Mouse (Mus musculus): ENCODE results near the gene Ostc.

Ostc gene

DNA sequence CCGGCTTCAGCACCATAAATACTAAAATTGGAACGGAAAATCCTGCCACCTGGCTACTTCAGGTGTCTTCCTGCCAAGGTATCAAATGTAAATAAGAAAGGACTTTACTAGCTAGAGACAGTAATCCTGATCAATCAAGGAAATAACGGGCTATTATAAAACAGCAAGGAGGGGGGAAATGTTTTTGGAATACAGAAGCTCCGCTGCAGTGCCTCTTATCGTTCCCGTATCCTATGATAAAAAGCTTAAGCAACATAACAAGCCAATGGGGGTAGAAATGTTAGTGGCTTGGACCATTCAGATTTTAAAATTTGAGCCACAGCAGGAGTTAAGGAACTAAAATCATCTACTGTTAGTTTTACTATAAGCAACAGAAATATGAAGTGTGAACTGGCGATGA lies 859 bp upstream of the Ostc start:
- DNase-seq (ENCODE audit: low spot score) = no peak

DNA sequence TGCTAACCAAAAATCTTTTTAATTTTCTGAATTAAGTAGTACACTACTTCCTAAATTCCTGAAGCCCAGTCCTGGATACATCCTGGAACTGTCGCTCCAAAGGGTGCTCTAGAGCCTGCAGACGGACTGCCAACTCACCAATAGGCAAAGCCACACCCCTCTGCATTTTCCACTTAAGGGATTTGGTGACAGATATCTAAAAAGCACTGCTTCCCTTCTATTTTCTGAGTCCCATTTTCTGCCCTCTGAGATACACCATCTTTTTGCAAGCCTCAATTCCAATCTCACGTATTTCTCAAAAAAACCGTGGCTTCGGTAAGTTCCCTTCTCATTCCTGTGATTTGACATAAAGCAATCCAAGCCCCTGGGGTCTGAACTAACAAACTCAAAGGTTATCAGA lies 715 bp downstream of the Ostc start:
- DNase-seq (ENCODE audit: low spot score) = no peak

DNA sequence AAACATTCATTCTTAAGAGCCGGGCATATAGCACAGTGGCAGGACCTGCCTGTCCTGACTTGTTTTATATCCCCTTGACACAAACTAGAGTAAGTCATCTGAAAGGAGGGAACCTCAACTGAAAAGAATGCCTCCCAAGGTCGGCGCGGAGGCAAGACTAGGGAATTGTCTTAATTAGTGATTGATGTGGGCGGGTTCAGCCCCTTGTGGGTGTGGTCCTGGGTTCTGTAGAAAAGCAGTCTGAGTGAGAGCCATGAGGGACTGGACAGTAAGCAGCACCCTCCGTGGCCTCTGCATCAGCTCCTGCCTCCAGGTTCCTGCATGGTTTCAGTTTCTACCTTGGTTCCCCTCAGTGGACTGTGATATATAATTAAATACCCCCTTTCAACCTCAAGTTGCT lies 7.0 kb downstream of the Ostc start:
- no peak for DNase-seq (ENCODE audit: low spot score)

DNA sequence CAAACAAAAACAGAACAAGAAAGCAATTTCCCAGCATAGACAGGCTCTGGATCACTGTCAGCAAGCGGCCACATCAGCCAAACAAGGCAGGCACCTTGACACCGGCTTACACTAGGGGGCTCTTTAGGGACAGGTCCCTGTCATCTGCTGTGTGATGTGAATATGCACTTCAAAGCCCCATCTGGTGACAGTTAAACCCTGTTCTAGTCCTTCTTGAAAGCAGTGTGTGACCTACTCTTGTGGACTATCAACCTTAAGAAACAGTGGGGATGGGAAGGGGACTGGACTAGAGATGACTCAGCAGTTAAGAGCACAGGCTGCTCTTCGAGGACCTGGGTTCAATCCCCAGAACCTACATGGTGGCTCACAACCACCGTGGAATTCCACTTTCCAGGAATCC lies 11.6 kb downstream of the Ostc start:
- DNase-seq (ENCODE audit: low spot score) = no peak

DNA sequence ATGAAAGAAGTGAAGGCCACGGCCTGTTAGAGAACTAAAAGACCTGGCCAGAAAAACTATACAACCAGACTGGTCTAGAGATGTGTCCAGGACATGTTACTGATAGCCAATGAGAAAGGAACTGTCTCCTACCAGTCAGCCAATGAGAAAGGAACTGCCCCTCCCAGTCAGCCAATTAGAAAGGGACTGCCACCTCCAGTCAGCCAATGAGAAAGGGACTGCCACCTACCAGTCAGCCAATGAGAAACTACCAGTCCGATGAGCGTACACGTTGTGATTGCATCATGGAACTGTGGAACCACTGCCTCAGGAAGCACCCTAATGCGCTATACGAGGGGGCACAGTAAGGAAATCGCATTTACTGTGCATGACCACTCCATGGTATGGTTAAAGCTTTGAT lies 14.5 kb downstream of the Ostc start:
- no peak for DNase-seq (ENCODE audit: low spot score)

DNA sequence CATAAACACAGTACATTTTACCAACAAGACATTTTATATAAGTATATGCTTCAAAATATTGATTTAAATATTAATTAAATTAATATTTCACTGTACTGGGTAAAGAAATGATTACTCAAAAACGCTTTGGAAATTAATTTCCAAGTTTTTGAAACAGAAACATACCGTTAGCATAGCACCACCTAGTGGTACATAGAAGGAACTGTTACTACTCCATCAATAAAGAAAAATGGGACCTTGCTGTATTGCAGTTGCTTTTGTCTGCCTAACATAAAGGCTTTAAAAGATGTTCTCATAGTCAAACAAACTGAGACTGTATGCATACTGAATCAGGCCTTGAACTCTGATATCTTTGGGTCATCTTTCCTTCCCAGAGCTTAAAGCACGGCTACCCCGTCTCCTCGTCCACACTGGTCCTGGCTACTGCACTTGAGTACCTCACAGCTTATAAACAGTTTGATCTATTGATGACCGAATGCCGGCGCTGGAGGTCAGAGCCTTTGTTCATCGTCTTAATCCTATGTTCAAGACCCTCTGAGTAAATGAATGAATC lies 15.1 kb downstream of the Ostc start:
- DNase-seq (ENCODE audit: low spot score) = no peak

DNA sequence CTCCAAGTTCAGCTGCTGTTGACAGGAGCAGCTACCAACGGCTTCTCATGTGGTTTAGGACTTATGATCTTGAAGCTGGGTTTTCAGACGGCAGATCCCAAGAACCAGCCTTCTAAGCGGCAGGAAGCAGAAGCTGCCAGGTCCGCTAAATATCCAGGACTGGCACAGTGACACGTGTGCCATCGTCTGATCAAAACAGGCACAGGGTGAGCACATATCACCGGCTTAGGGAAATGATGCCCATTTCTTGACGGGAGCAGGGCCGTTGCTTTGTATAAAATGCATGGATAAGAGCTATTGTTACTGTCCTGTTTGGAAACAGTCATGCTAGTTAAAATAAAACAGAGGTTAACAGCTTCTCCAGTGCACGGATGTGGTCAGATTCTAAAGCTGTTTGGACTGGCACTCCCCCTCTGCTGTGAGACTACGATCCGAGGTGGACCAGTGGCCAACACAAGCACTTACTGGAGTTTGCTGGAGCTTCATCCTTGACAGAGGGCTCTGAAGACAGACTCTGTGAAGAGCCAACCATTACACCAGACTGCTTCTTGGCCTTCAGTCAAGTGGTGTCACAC lies 17.6 kb downstream of the Ostc start:
- no peak for DNase-seq (ENCODE audit: low spot score)

DNA sequence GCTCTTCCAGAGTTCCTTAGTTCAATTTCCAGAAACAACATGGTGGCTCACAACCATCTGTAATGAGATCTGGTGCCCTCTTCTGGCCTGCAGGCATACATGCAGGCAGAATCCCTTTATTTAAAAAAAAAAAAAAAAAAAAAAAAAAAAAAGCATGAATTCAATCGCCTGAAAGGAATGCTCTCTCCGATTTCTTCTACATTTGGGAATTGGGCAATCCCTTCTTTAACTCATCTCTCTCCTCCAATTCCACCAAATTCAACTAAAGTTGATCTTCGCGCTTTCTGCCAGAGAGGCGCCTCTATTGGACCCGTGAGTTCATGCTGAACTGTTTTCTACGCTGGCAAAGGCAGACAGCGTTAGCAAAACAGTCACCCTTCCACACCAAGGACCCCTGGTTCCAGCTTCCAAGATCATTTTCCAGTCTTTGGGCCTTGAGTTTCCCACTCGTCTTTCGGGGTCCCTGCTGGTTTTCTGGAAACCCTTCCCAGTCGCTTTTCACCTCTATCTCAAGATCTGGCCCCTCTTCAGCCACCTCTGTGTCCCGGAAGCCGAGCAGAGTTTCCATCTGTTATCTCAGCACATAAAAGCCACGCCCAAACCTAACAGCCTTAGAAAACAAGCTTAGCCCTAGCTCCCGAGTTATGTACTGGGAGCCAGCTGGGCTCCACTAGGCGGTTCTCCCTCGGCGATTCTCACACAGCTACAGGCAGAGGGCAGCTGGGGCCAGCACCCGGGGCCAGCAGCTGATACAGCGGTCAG lies 18.2 kb downstream of the Ostc start:
- peak; percentile 52 for DNase-seq (ENCODE audit: low spot score)

DNA sequence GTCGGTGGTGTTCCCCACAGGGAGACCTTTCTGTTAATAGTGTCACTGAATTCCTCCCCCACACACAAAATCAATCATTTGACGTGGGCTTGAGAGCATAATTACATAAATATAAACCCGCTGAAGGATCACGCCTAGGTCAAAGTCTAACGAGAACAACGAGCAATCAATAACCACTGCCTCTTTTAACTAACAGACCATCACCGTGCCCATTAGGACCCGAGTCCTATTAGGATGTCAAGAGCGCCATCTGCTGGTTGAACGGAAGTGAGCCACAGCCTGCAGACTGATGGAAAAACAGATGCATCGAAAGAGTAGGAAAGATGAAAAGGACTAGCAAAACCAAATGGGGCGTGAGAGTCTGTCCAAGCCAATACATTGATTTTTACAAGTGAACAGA lies 19.6 kb downstream of the Ostc start:
- DNase-seq (ENCODE audit: low spot score) = peak; percentile 41

DNA sequence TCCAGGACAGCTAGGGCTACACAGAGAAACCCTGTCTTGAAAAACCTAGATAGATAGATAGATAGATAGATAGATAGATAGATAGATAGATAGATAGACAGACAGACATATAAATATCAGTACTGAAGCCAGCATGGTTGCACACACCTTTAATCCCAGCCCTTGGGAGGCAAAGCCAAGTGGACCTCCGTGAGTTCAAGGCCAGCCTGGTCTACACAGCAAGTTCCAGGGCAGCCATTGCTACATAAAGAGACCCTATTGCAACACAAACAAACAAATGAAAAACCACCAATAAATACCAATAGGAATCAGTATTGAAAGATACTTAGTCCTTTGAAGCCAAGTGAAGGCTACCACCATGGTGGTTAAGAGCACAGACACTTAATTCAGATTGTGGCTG lies 22.2 kb downstream of the Ostc start:
- DNase-seq (ENCODE audit: low spot score) = no peak

DNA sequence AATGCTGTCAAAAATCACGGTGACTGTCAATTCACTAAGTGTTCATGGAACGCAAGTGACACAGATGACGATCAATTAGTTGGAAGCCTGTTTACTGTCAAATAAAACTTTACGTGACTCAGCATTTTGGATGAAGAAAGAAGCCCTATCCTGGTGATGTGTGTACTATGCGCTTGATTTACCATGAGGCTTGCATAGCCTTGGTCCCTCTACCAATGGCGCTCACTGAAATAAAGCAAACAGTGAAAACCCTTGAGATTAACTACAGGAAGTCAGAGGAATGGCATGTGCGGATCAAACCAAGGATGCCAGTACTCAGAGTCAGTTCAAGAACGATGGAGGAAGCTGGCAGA lies 24.3 kb downstream of the Ostc start:
- DNase-seq (ENCODE audit: low spot score) = no peak

DNA sequence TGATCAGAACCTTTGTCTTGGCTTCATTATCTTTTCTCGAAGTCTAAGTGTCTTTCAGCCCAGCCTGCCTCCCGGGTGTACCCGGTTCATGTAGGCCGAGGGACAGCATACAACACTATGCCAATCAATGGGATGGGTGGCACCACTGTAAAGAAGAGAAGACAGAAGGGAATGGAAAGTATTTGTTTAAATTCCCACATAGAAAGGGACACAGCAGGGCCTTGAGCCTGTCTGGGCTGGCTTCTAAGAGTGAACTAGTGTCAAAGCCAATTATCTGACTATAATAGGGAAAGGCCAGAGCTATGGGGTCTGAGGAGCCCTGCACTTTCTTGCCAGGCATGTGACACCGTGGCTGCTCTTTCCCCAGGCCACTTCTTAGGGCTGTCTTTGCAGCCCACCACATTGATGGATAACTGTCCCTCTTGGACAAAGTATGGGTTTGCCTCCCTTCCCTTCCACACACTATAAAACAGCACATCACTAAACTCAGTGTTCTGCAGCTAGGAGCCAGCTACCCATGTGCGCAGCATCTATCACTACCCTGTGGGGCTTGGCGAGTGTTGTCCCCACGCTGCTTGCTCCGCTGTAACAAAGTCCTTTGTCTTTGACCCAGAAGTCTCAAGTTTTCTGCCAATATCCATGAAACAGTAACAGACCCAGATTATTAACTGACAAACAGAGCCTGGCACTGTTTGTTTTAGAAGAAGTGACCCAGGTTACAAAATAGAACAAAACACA lies 24.8 kb downstream of the Ostc start:
- DNase-seq (ENCODE audit: low spot score) = no peak

DNA sequence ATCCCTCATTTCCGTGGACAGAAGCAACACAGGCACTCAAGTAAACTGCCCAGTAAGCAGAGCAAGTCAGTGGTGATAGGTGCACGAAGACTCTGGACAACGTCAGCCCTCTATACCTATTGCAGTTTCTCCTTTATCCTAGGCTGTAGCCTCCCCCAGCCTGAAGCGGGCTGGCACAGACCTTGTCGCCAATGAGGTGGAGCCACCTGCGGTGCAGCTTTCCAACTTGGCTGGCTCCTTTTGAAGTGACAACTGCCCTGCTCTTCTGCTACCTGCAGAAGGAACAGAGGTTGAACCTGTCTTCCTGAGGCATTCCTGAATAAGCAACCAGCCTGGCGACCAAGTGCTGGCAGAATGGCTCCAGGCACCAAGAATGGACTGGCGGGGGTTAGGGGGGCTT lies 25.4 kb downstream of the Ostc start:
- no peak for DNase-seq (ENCODE audit: low spot score)

DNA sequence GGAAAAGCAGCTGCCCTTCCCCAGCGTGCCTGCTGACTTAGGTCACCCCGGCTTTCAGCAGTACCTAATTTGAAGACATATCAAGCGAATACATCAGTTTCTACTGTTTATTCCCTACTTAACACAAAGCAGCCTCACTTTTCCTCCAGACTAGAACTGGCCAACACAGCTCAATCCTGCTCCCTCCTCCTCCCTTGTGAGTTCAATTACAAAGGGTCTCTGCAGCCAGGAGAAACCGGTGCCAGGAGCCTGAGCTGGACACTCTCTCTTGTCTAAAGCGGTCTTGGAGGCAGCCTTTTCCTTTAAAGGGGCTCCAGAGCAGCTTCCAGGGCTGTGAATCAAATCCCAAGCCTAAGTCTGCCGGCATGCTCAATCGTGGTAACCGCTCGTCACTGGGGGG lies 27.1 kb downstream of the Ostc start:
- no peak for DNase-seq (ENCODE audit: low spot score)

DNA sequence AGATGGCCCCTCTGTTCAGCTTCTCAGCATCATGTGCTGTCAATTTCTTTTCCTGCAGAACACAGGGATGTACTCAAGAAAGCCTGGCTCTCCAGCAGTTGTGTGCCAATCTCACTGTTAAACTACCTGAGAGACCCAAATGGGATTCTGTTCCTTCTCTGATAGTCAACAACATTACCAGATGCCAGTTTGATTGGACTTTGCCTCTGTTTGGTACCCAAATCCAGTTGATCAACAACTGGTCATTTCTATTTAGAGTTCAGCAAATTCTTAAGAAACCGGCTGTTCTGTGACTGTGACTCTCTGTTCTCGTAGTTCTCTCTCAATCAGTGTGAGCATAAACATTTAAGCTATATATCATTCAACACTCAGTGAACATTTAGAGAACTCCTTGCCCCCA lies 28.0 kb downstream of the Ostc start:
- DNase-seq (ENCODE audit: low spot score) = no peak

DNA sequence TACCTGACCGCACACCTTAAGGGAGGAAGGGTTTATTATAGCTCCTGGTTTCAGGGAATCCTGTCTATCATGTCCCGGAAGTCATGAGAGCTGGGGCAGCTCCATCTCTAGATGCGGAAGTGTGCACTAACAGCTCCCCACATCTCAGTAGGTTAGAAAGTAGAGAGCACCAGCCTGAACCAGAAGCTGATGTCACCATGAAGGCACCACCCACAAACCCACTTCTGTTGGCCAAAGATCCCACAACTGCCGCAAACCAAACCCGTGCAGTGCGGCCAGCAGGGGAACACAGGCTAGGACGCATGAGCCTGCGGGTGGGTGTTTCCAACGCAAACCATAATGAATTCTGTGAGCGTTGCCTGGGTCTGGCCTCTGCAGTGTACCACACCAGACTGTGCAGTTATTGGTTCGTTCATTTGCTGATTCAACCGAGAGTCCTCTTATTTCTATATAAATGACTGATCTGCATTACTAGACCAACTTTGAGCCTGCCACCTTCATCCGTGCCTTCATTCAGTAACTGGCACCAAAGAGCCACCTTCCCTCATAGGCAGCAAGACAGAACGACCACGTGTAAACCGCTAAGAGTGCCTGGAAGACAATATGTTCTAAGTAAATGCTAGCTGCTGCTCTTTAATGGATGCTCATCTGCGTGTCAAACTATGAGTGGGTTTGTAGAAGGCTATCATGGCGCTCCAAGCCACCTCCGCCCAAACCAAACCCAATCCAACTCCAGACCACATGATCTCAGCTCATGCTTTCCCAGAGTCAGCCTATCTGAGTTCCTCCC lies 31.4 kb downstream of the Ostc start:
- DNase-seq (ENCODE audit: low spot score) = no peak

DNA sequence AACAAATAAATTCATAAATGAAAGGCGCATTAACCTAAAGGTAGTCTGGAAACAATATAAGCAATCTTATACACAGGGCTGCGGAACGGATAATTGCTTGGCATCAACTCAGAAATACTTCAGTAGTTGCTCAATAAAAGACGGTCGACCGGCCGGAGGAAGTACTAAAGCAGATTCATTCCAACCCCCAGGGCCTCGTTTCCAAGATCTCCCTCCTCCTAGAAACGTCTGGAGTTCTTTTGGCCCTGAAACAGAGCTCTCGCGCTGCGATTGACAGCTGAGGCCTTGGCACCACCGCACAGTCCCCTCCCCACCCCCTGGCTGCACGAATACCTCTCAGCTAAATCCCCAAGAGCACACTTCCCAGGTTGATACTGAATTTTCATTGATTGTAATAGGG lies 38.0 kb downstream of the Ostc start:
- DNase-seq (ENCODE audit: low spot score) = no peak

DNA sequence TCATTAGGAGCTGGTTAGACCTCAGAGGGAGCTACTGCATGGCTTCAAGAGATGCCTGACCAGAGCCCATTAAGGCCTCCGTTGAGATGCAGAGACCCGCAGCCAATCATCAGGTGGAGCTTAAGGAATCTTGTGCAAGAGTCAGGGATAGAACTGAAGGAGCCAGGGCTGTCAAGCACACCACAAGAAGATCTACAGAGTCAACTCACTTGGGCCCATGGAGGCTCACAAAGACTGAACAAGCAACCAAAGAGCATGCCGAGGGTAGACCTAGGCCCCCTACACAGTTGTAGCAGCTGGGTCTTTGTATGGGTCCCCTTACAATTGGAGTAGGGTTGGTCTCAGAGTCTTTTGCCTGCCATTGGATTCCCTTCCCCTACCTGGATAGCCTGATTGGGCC lies 46.7 kb downstream of the Ostc start:
- no peak for DNase-seq (ENCODE audit: low spot score)

DNA sequence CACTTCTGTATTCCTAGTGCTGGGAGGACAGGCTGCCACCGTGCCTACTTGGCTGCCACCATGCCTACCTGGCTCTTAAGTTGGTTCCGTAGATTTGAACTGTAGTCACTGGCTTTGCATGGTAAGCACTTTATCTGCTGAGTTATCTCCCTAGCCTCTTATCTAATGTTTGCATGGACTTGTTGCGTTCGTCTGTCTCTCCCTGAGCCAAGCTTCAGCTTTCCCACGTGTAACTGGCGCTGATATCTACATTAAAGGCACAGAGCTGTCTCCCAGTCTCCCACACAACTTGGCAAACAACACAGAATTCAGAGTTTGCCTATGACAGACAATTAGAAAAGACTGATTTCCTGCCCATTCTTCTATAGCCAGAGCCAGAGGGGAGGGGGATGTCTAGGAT lies 48.6 kb downstream of the Ostc start:
- no peak for DNase-seq (ENCODE audit: low spot score)

DNA sequence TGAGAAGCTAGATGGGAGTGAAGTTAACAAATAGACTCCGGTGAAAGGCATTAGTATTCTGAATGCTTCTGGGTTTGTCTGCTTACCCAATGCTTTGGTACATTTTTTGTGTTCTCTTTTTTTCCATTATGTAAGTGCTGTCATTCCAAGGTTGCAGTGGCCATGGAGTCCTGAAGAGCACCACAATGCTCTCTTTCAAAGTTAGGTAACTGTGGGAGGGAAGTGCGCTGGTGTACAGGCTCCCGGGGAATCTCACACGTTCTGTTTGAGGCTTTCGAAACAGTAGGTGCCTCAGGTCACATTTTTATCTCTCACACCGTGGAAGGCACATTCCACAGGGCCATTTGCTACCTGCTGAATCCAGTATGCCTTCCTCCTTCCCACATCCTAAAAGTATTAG lies 59.7 kb downstream of the Ostc start:
- DNase-seq (ENCODE audit: low spot score) = no peak

DNA sequence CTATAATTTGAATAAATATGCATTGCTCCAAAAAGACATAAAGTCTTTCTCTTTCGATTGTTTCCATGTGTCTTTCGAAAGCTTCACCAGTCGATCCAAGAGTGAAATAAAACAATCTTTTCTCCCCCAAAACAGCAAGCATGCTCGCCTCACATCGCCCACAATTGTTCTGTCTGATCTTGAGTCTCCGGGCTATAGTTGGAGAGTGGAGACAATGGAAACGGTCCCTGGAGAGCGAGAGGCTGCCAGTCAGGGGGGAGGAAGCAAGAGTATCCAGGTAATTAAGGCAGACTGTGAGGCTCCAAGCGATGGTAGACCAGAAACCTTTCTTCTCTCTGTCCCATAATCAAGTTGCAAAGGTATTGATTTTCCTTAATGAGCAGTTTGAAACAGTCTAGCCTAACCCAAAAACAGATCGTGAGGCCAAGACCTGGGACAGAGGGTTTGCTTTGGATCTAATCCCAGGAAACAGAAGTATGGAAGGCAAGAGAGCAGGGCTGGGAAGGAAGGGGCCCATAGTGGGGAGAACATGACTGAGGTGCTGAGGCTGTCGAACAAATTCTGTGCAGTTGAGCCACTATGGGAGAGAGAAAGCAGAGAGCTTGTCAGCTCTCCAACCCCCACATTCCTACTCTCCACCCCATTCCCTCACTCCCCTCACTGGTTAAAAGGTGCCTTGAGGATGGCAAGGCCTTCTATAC lies 63.0 kb downstream of the Ostc start:
- DNase-seq (ENCODE audit: low spot score) = no peak

All from T-cell, adult 2 months (primary cell).